Mouse (Mus musculus) C2C12 (cell line): ENCODE results near the gene Nav2.
A peak's percentile ranks its signal among the peaks of the same experiment; 100 is the strongest.

ENCODE experiments used
- CTCF ChIP-seq: IDR thresholded peaks from one replicate; pipeline ENCODE4 v1.5.1; 2011; ENCODE audit not compliant: control insufficient read depth, insufficient read depth, insufficient read length
- FOSL1 ChIP-seq: IDR thresholded peaks from one replicate; pipeline ENCODE4 v1.8.0; 2011; ENCODE audit warnings: mild to moderate bottlenecking, low read length; ENCODE audit not compliant: poor library complexity, insufficient read depth, severe bottlenecking
- MAX ChIP-seq: IDR thresholded peaks from one replicate; pipeline ENCODE4 v1.6.1; 2011; ENCODE audit warnings: mild to moderate bottlenecking, control low read depth
- MYOG ChIP-seq: IDR thresholded peaks from one replicate; pipeline ENCODE4 v1.6.1; 2011; ENCODE audit not compliant: control insufficient read depth, insufficient read length; ENCODE audit errors: extremely low read depth
- USF1 ChIP-seq: IDR thresholded peaks from one replicate; pipeline ENCODE4 v1.6.1; 2011; ENCODE audit warnings: low read depth, mild to moderate bottlenecking, control low read depth, moderate library complexity

GRCm38 (mm10) chr7:49093596-49093995, 185.1 kb downstream of the Nav2 start:
- peak; percentile 72 for TF ChIP-seq FOSL1
- TF ChIP-seq CTCF = no peak
- no peak for TF ChIP-seq USF1
- peak; percentile 54 for TF ChIP-seq MAX
- TF ChIP-seq MYOG = no peak
